Mouse (Mus musculus): ENCODE results near the gene Zfp598.

DNA sequence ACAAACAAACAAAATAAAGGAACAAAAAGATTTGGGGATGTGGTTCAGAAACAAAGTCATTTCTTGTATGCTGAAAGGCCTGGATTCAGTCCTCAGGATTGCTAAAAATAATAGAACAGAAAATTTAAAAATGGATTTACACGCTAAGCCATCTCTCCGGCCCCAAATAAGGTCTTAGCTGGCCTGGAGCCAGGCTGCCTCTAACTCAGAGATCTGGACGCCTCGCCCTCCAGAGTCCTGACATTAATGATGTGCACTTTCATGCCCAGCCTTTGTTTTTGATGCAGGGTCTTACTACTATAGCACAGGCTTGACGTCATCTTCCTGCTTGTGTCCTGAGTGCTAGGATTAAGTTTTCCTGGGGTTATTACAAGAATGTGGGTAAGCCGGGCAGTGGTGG lies 59.6 kb downstream of the Zfp598 start:
- no peak for TF ChIP-seq CTCF (IDR thresholded peaks at IDR 0.05; ENCODE audit: borderline replicate concordance, extremely low read depth, insufficient read depth, insufficient read length)
- no peak for TF ChIP-seq POLR2A (IDR thresholded peaks at IDR 0.05; ENCODE audit: borderline replicate concordance, extremely low read depth, insufficient read depth, insufficient read length, poor library complexity, severe bottlenecking)

Data from brain, embryonic 14.5 days (tissue).